Mouse (Mus musculus): ENCODE measurements around the gene Pbsn. TPM values are rescaled to one million over a fixed set of nuclear protein-coding genes. Genes with fewer than 3 reads are reported as not detected.
"Not testable (repeated sequence)": the region's sequence is repeated elsewhere in the genome, so short reads cannot be mapped to it uniquely, and the experiment has no call there.

Gene Pbsn
- polyA plus RNA-seq (2015; fragmentation: Nextera tagmentation; extraction: Ambion mirVana) = not detected in 2 replicates

GRCm38 (mm10) chrX:77853523-77853922 lies at the start of gene Pbsn:
Pbsn (minus strand) TSS chrX:77853623.
- Histone ChIP-seq H3K36me3 (no peaks in the 10 kb centered on the region), H3K4me3 (no peak within 1 kb of the TSS), H3K27ac (no peak within 1 kb of the TSS), H3K27me3 (no peaks in the 10 kb centered on the region), H3K4me1 (replicated peaks) (no peaks in the 10 kb centered on the region), H3K9me3 (replicated peaks) (no peaks in the 10 kb centered on the region), H3K9ac (no peak within 1 kb of the TSS), H3K4me2 (no peak within 1 kb of the TSS)
- no peak for ATAC-seq (replicated peaks; ENCODE audit: insufficient number of reproducible peaks, insufficient read depth, low FRiP score, low read depth)
- WGBS = 63% methylated on average over 1 of the region's 1 CpGs

DNA sequence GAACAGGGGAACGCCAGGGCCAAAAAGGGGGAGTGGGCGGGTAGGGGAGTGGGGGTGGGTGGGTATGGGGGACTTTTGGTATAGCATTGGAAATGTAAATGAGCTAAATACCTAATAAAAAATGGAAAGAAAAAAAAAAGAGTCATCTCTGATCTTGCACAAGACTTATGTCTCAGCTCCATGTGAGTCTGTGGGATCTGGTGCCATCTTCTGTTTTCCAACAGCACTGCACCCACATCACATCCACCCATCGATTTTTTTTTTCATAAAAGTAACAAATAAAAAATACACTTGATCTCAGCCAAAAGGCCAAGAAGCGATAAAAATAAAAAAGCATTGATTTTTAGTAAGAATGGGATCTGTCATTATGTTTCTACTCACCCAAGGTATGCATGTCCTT lies 26.6 kb upstream of the Pbsn start:
- not testable (repeated sequence) for H3K27ac ChIP-seq; ATAC-seq (replicated peaks; ENCODE audit: insufficient number of reproducible peaks, insufficient read depth, low FRiP score, low read depth); H3K4me3 ChIP-seq; H3K4me1 ChIP-seq (replicated peaks); H3K27me3 ChIP-seq; H3K36me3 ChIP-seq; H3K9me3 ChIP-seq (replicated peaks); H3K4me2 ChIP-seq; H3K9ac ChIP-seq
- WGBS = 39% methylated on average over 2 of the region's 4 CpGs

DNA sequence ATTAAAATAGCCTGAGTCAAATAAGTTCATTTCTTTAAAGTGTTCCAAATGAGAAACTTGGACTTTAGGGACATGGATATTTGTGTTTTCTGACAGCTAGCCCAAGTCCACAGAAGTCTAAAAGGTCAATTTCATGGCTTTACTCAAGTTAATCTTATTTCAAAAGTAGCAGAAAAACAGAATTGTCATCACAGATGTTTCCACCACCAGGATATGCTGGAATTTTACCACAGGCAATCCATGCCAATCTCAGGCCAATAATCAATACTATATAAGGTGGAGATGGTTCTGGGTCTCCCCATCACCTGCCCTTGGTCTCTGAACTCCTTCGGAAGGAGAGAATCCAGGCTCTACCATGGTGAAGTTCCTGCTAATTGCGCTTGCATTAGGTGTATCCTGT lies 11.0 kb upstream of the Pbsn start, which contains the start of gene Gm14744:
Gene Gm14744, plus strand, starts transcription at position 301 of the 400 bp plus-strand sequence.
- H3K9ac ChIP-seq; H3K4me3 ChIP-seq; H3K4me2 ChIP-seq; H3K36me3 ChIP-seq; H3K27me3 ChIP-seq; H3K4me1 ChIP-seq (replicated peaks); H3K9me3 ChIP-seq (replicated peaks); H3K27ac ChIP-seq; ATAC-seq (replicated peaks; ENCODE audit: insufficient number of reproducible peaks, insufficient read depth, low FRiP score, low read depth): not testable (repeated sequence)
- WGBS = 83% methylated on average over 2 of the region's 2 CpGs

DNA sequence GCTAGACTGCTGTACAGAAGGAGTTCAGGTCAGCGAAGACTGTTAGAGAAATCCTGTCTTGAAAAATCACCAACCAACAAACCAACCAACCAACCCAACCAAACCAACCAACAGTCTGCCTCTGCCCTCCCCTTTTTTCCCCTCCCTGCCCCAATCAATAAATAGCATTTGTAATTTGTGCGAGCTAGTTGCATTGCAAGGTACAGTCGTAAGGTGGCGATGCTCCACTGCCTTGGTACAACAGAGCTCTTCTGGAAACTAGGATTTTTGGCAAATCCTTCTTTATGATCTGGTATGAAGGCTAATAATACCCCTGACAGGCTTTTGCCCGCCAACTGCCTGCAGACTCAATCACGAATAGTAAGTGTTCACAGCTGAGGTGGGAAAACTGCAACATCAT lies 41.4 kb downstream of the Pbsn start:
- Histone ChIP-seq H3K36me3 (no peaks in the 10 kb centered on the region), H3K9ac (no peak overlapping the region), H3K4me1 (replicated peaks) (no peaks in the 10 kb centered on the region), H3K4me3 (no peak overlapping the region), H3K27ac (no peak overlapping the region), H3K9me3 (replicated peaks) (no peaks in the 10 kb centered on the region), H3K27me3 (no peaks in the 10 kb centered on the region), H3K4me2 (no peak overlapping the region)
- WGBS = 53% methylated on average over 6 of the region's 6 CpGs
- ATAC-seq (replicated peaks; ENCODE audit: insufficient number of reproducible peaks, insufficient read depth, low FRiP score, low read depth) = no peak

DNA sequence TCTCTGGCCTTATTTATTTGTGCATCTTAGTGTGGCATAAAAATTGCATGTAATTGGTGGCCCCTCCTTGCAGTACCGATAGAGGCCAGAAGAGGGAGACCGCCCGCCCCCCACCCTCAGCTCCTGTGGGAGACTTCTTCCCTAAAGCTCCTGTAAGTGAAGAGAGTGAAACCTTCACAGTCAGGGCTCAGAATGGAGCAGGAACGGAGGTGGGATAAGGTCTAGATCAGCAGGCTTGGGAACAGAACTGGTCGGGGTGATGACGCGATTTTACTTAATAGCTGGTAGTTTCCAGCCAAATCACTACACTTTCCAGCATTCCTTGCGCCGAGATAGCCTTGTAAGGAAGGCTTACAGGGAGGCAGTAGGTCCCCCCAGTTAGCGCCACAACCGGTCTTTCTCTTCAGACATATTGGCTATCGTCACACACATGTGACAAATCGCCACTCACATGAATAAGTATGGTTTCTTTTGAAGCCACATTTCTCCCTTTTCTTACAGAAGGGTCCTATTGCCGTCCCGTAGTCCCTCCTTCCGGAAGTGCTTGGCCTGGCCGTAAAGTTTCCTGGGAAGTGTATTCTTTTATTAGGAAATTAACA lies 42.7 kb downstream of the Pbsn start:
- Histone ChIP-seq H3K4me1 (replicated peaks) (no peaks in the 10 kb centered on the region), H3K9ac (peak overlapping the region; percentile 31; the same call in 1 of the 2 replicates)

GRCm38 (mm10) chrX:77808602-77809001 lies 44.8 kb downstream of the Pbsn start:
- Histone ChIP-seq H3K9ac (no peak overlapping the region), H3K9me3 (replicated peaks) (no peaks in the 10 kb centered on the region), H3K27me3 (no peaks in the 10 kb centered on the region), H3K4me1 (replicated peaks) (no peaks in the 10 kb centered on the region), H3K27ac (no peak overlapping the region), H3K36me3 (no peaks in the 10 kb centered on the region), H3K4me2 (no peak overlapping the region), H3K4me3 (no peak overlapping the region)
- 12% methylated on average over 2 of the region's 2 CpGs for WGBS
- no peak for ATAC-seq (replicated peaks; ENCODE audit: insufficient number of reproducible peaks, insufficient read depth, low FRiP score, low read depth)

More for the DNA sequence above, 42.7 kb downstream of the Pbsn start:
- H3K27ac ChIP-seq = peak overlapping the region; percentile 70
- no peaks in the 10 kb centered on the region for H3K27me3 ChIP-seq
- H3K36me3 ChIP-seq = no peaks in the 10 kb centered on the region
- no peaks in the 10 kb centered on the region for H3K9me3 ChIP-seq (replicated peaks)
- peak overlapping the region; percentile 56 for H3K4me2 ChIP-seq
- ATAC-seq (replicated peaks; ENCODE audit: insufficient number of reproducible peaks, insufficient read depth, low FRiP score, low read depth) = peak; percentile 64
- peak overlapping the region; percentile 54 for H3K4me3 ChIP-seq
- WGBS = 21% methylated on average over 17 of the region's 17 CpGs

DNA sequence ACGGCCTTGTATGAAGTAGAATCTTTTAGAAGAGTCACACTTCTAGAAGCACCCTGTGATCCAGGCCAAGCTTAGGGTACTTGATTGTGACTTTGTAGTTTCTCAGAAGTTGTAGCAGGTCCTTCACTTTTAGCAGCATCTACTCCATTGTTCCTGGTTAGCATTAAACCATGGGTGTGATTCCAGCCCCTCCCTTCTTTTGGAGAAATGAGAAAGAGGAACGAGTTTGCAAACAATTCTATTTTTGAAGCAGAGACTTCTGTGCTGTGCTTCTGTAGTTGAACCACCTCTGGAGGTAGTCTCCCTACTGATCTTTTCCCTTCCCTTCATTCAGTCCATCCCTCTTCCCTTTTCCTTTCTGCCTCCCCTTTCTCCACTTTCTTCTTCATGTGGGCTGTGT lies 51.1 kb downstream of the Pbsn start:
- H3K4me2 ChIP-seq = no peak overlapping the region
- no peaks in the 10 kb centered on the region for H3K36me3 ChIP-seq
- H3K4me1 ChIP-seq (replicated peaks) = no peaks in the 10 kb centered on the region
- ATAC-seq (replicated peaks; ENCODE audit: insufficient number of reproducible peaks, insufficient read depth, low FRiP score, low read depth) = no peak
- H3K27ac ChIP-seq = no peak overlapping the region
- H3K9ac ChIP-seq = no peak overlapping the region
- no peaks in the 10 kb centered on the region for H3K27me3 ChIP-seq
- H3K9me3 ChIP-seq (replicated peaks) = no peaks in the 10 kb centered on the region
- H3K4me3 ChIP-seq = no peak overlapping the region
- WGBS = 60% methylated on average over 2 of the region's 2 CpGs

DNA sequence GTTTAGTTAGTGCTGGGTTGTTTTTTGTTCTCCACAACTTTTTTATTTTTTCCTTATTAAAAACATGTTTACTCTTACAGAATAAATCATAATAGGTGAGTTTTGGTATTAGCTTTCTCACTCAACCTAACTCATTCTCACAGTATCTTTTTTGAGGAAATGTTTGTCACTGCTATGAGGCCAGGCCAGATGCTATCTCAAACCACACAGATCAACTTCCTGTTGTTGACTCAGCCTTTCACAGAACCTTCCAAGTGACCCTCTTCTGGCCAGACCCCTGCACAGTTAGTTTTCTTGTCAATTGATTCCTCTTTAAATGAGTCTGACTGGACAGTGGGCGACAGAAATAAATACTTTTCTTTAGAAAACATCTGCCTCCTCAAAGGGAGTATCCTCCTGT lies 51.9 kb downstream of the Pbsn start:
- Histone ChIP-seq H3K4me2 (no peak overlapping the region), H3K27ac (no peak overlapping the region), H3K36me3 (no peaks in the 10 kb centered on the region), H3K27me3 (no peaks in the 10 kb centered on the region), H3K4me3 (no peak overlapping the region), H3K9ac (no peak overlapping the region), H3K4me1 (replicated peaks) (0 out of 2 replicates have a peak, but pooled peaks cover 1% of the 10 kb centered on the region), H3K9me3 (replicated peaks) (no peaks in the 10 kb centered on the region)
- ATAC-seq (replicated peaks; ENCODE audit: insufficient number of reproducible peaks, insufficient read depth, low FRiP score, low read depth) = no peak
- 39% methylated on average over 1 of the region's 1 CpGs for WGBS

DNA sequence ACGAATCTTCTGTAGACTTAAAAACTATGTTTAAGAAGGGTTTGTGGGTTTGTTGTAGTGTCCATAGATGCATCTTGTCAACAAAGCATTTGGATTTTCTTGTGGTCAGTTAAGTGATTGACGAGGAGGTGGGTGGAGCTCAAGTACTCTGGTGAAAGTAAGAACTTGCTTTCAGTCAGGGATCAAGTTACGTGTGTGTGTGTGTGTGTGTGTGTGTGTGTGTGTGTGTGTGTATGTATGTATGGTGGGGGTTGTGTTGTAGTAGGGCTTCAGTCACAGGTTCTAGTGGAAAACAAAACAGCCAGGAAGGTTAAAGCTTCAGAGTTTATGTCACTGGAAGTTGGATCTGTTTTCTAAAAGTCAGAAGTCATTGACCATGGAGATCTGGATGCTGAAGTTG lies 53.9 kb downstream of the Pbsn start:
- no peaks in the 10 kb centered on the region for H3K27me3 ChIP-seq
- H3K4me3 ChIP-seq = no peak overlapping the region
- H3K36me3 ChIP-seq = no peaks in the 10 kb centered on the region
- no peak overlapping the region for H3K27ac ChIP-seq
- H3K9ac ChIP-seq = no peak overlapping the region
- ATAC-seq (replicated peaks; ENCODE audit: insufficient number of reproducible peaks, insufficient read depth, low FRiP score, low read depth) = no peak
- no peaks in the 10 kb centered on the region for H3K9me3 ChIP-seq (replicated peaks)
- H3K4me2 ChIP-seq = no peak overlapping the region
- H3K4me1 ChIP-seq (replicated peaks) = 0 out of 2 replicates have a peak, but pooled peaks cover 3% of the 10 kb centered on the region
- WGBS = 68% methylated on average over 3 of the region's 3 CpGs

- H3K4me3 ChIP-seq = no peak overlapping the region
- no peak overlapping the region for H3K27ac ChIP-seq
- H3K9ac ChIP-seq = no peak overlapping the region
- no peaks in the 10 kb centered on the region for H3K9me3 ChIP-seq (replicated peaks)
- no peaks in the 10 kb centered on the region for H3K27me3 ChIP-seq
- no peak for ATAC-seq (replicated peaks; ENCODE audit: insufficient number of reproducible peaks, insufficient read depth, low FRiP score, low read depth)
- no peaks in the 10 kb centered on the region for H3K36me3 ChIP-seq
- H3K4me2 ChIP-seq = no peak overlapping the region
- peaks cover 3% of the 10 kb centered on the region; the same call in 1 of the 2 replicates for H3K4me1 ChIP-seq (replicated peaks)
These were observed 55.6 kb downstream of the Pbsn start for GRCm38 (mm10) chrX:77797801-77798200.

- no peak overlapping the region for H3K9ac ChIP-seq
- no peak overlapping the region for H3K27ac ChIP-seq
- ATAC-seq (replicated peaks; ENCODE audit: insufficient number of reproducible peaks, insufficient read depth, low FRiP score, low read depth) = no peak
- H3K36me3 ChIP-seq = no peaks in the 10 kb centered on the region
- WGBS = 55% methylated on average over 1 of the region's 1 CpGs
- H3K27me3 ChIP-seq = no peaks in the 10 kb centered on the region
- peaks cover 3% of the 10 kb centered on the region; the same call in 1 of the 2 replicates for H3K4me1 ChIP-seq (replicated peaks)
- no peak overlapping the region for H3K4me3 ChIP-seq
- H3K4me2 ChIP-seq = peak overlapping the region; percentile 74
- no peaks in the 10 kb centered on the region for H3K9me3 ChIP-seq (replicated peaks)
These were observed 56.5 kb downstream of the Pbsn start for GRCm38 (mm10) chrX:77796916-77797315.

- H3K36me3 ChIP-seq = no peaks in the 10 kb centered on the region
- WGBS = 15% methylated on average over 18 of the region's 19 CpGs
- no peaks in the 10 kb centered on the region for H3K9me3 ChIP-seq (replicated peaks)
- ATAC-seq (replicated peaks; ENCODE audit: insufficient number of reproducible peaks, insufficient read depth, low FRiP score, low read depth) = peak; percentile 68
- H3K27ac ChIP-seq = peak within 1 kb of the TSS; percentile 75
- peak within 1 kb of the TSS; percentile 71 for H3K4me3 ChIP-seq
- H3K4me2 ChIP-seq = peak within 1 kb of the TSS; percentile 74
- H3K4me1 ChIP-seq (replicated peaks) = peaks cover 3% of the 10 kb centered on the region; the same call in 1 of the 2 replicates
- H3K27me3 ChIP-seq = no peaks in the 10 kb centered on the region
- H3K9ac ChIP-seq = peak within 1 kb of the TSS; percentile 61
These were observed 57.1 kb downstream of the Pbsn start, which contains the start of gene Prkx for GRCm38 (mm10) chrX:77796238-77796835. Prkx (minus strand) TSS chrX:77796278.
